In the genomic region with DNA sequence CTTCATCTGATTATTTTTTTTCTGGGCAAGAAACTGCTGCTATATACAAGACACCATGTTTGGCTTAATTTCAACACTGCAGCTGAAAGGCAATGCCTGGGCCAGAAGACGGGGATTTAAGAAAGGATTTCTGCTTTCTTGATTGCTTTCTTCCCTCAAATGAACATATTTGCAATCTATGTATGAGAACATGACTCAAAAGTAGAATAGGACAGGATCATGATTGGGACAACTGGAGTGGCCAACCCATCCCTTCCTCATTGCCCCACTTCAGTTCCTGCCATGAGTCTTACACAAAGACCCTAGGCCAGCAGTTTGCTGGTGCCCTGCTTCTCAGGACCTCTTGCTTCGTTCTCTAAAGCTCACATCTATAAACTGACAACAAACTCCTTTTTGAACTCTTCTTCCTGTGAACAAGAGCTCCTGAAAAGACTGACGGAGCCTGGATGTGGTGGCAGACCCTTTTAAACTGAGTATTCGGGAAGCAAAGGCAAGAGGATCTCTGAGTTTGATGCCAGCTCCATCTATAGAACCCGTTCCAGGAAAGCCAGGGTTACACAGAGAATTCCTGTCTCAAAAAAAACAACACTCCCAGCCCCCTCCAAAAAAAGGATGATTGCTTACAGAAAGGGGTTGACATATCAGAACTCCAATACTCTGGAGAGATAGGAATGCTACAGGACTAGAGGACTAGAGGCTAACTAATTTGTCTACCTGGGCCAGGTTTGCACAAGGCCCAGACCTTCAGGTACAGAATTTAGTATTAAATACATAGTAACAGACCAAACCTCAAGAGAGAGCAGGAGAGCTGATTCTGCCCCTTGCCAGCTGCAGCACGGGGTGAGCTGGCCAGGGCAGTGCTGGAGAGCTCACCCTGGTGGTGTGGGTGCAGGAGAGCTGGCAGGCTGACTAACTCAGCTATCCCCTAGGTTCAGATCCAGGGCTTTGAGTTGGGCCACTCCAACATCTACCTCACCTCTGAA, we compare ENCODE assay signal across 13 mouse cellular contexts. TPM values are rescaled to one million over a fixed set of nuclear protein-coding genes. Genes with fewer than 3 reads are reported as not detected.
DNase-seq lines count a peak whose midpoint lies in the region; ATAC-seq and TF ChIP-seq lines count a peak whose summit lies in the region.
"Not testable (repeated sequence)": the region's sequence is repeated elsewhere in the genome, so short reads cannot be mapped to it uniquely, and the experiment has no call there.
"Had no signal": no experiment of that assay in that cellular context is flagged by ENCODE, and none has a peak within 500 bp of the region (broad histone marks: within the 10 kb centered on the region; RNA-seq: fewer than 3 reads in every experiment).

No protein-coding gene starts in this region.

- TF ChIP-seq CTCF in G1E (IDR thresholded peaks at IDR 0.05; ENCODE audit: low read depth, low read length); liver, postnatal 0 days (IDR thresholded peaks at IDR 0.05; ENCODE audit: low read depth); stomach, postnatal 0 days (IDR thresholded peaks at IDR 0.05; ENCODE audit: low read depth): not testable (repeated sequence)

- H3K9me3 ChIP-seq in G1E (replicated peaks) = peaks cover 41% of the 10 kb centered on the region
- H3K9me3 ChIP-seq in embryonic facial prominence, embryonic 14.5 days (ENCODE audit: control insufficient read depth, low read length) = peaks cover 51% of the 10 kb centered on the region
- H3K9me3 ChIP-seq in heart, embryonic 11.5 days (replicated peaks; ENCODE audit: control insufficient read depth, low read length) = peaks cover 37% of the 10 kb centered on the region
- H3K9me3 ChIP-seq in hindbrain, embryonic 14.5 days (ENCODE audit: control insufficient read depth, low read length) = peaks cover 63% of the 10 kb centered on the region
- peaks cover 35% of the 10 kb centered on the region for H3K9me3 ChIP-seq in limb, embryonic 11.5 days (ENCODE audit: control insufficient read depth, low read length)
- H3K9me3 ChIP-seq in liver, postnatal 0 days (ENCODE audit: low read length) = peaks cover 22% of the 10 kb centered on the region
- peaks cover 36% of the 10 kb centered on the region for H3K9me3 ChIP-seq in midbrain, embryonic 15.5 days
- H3K9me3 ChIP-seq in stomach, postnatal 0 days (ENCODE audit: control insufficient read depth, low read length) = peaks cover 11% of the 10 kb centered on the region

- not testable (repeated sequence) for H3K27me3 ChIP-seq in G1E (ENCODE audit: insufficient read depth, low read length); embryonic facial prominence, embryonic 14.5 days (replicated peaks; ENCODE audit: control insufficient read depth, insufficient read depth, low read length); heart, embryonic 11.5 days (ENCODE audit: control insufficient read depth, insufficient read depth, low read length); hindbrain, embryonic 14.5 days (ENCODE audit: control insufficient read depth, insufficient read depth, low read length); limb, embryonic 11.5 days (ENCODE audit: control insufficient read depth, insufficient read depth, low read length); liver, postnatal 0 days (ENCODE audit: insufficient read depth, low read length); midbrain, embryonic 15.5 days (replicated peaks); stomach, postnatal 0 days (ENCODE audit: control insufficient read depth, insufficient read depth, low read length)

- ATAC-seq in G1E (ENCODE audit: extremely low read depth, insufficient number of reproducible peaks, low FRiP score, poor library complexity, severe bottlenecking) = peak; percentile 42
- ATAC-seq in embryonic facial prominence, embryonic 14.5 days (ENCODE audit: low read depth) = not testable (repeated sequence)
- ATAC-seq in heart, embryonic 11.5 days (replicated peaks; ENCODE audit: insufficient number of reproducible peaks, low FRiP score, low TSS enrichment) = peak; percentile 35; the same call in 1 of the 2 replicates
- peak; percentile 38 for ATAC-seq in hindbrain, embryonic 14.5 days (ENCODE audit: low FRiP score)
- peak; percentile 29; the same call in 1 of the 2 replicates for ATAC-seq in limb, embryonic 11.5 days (ENCODE audit: insufficient number of reproducible peaks, low FRiP score, low TSS enrichment, low read depth)
- ATAC-seq in liver, postnatal 0 days = peak; percentile 20
- 0 out of 2 replicates have a peak, but pooled peaks have one; percentile 16 for ATAC-seq in midbrain, embryonic 15.5 days (replicated peaks)
- ATAC-seq in stomach, postnatal 0 days (ENCODE audit: low FRiP score, low TSS enrichment) = peak; percentile 43

- H3K36me3 ChIP-seq in G1E (replicated peaks); embryonic facial prominence, embryonic 14.5 days (ENCODE audit: control insufficient read depth, insufficient read depth, low read length); heart, embryonic 11.5 days (ENCODE audit: control insufficient read depth, insufficient read depth, low read length); hindbrain, embryonic 14.5 days (replicated peaks; ENCODE audit: control insufficient read depth, insufficient read depth); limb, embryonic 11.5 days (ENCODE audit: control insufficient read depth, insufficient read depth, low read length); liver, postnatal 0 days (replicated peaks; ENCODE audit: insufficient read depth, low read length); midbrain, embryonic 15.5 days (replicated peaks); stomach, postnatal 0 days (ENCODE audit: control insufficient read depth, insufficient read depth, low read length): not testable (repeated sequence)

- not testable (repeated sequence) for H3K4me2 ChIP-seq in embryonic facial prominence, embryonic 14.5 days (ENCODE audit: low read depth, low read length); heart, embryonic 11.5 days; hindbrain, embryonic 14.5 days (replicated peaks); limb, embryonic 11.5 days (ENCODE audit: low read depth, severe bottlenecking); liver, postnatal 0 days (ENCODE audit: low read depth, low read length); midbrain, embryonic 15.5 days; stomach, postnatal 0 days (replicated peaks; ENCODE audit: low read depth)

- H3K27ac ChIP-seq in embryonic facial prominence, embryonic 14.5 days (replicated peaks; ENCODE audit: low read depth, low read length); heart, embryonic 11.5 days (ENCODE audit: low read depth, low read length); hindbrain, embryonic 14.5 days; limb, embryonic 11.5 days (replicated peaks; ENCODE audit: low read depth, low read length); liver, postnatal 0 days (ENCODE audit: low read depth); midbrain, embryonic 15.5 days; stomach, postnatal 0 days (replicated peaks): not testable (repeated sequence)

- not testable (repeated sequence) for H3K9ac ChIP-seq in embryonic facial prominence, embryonic 14.5 days (ENCODE audit: low read depth, low read length); heart, embryonic 11.5 days (ENCODE audit: low read depth, low read length); hindbrain, embryonic 14.5 days; limb, embryonic 11.5 days (ENCODE audit: low read length); liver, postnatal 0 days (replicated peaks); midbrain, embryonic 15.5 days; stomach, postnatal 0 days (ENCODE audit: low read length)

- TF ChIP-seq EP300 in liver, postnatal 0 days (IDR thresholded peaks at IDR 0.05; ENCODE audit: low read depth); stomach, postnatal 0 days (optimal IDR thresholded peaks at IDR 0.05): not testable (repeated sequence)

- not testable (repeated sequence) for H3K4me1 ChIP-seq in G1E (ENCODE audit: insufficient read depth, low read depth, low read length); embryonic facial prominence, embryonic 14.5 days (ENCODE audit: control insufficient read depth, insufficient read depth, low read length); heart, embryonic 11.5 days (ENCODE audit: control insufficient read depth, insufficient read depth, low read length); hindbrain, embryonic 14.5 days (replicated peaks; ENCODE audit: control insufficient read depth, insufficient read depth, low read length); limb, embryonic 11.5 days (ENCODE audit: control insufficient read depth, insufficient read depth, low read length); liver, postnatal 0 days (ENCODE audit: insufficient read depth); midbrain, embryonic 15.5 days; stomach, postnatal 0 days (replicated peaks; ENCODE audit: control insufficient read depth, insufficient read depth)

- DNase-seq in G1E (ENCODE audit: low spot score); hindbrain, embryonic 14.5 days (ENCODE audit: low spot score); liver, postnatal 0 days; stomach, postnatal 0 days (ENCODE audit: low spot score): not testable (repeated sequence)
- DNase-seq in embryonic facial prominence, embryonic 14.5 days (ENCODE audit: low spot score) = peak; percentile 2
- DNase-seq in limb, embryonic 11.5 days (ENCODE audit: low spot score) = peak; percentile 22

- 77% methylated on average over 5 of the region's 6 CpGs for WGBS in embryonic facial prominence, embryonic 14.5 days
- WGBS in heart, embryonic 11.5 days (ENCODE audit: insufficient replicate concordance) = 71% methylated on average over 5 of the region's 6 CpGs
- WGBS in hindbrain, embryonic 14.5 days = 81% methylated on average over 5 of the region's 6 CpGs
- 80% methylated on average over 5 of the region's 6 CpGs for WGBS in limb, embryonic 11.5 days
- 63% methylated on average over 5 of the region's 6 CpGs for WGBS in liver, postnatal 0 days (ENCODE audit: insufficient replicate concordance)
- 73% methylated on average over 6 of the region's 6 CpGs for WGBS in midbrain, embryonic 15.5 days
- WGBS in stomach, postnatal 0 days = 75% methylated on average over 5 of the region's 6 CpGs

- H3K4me3 ChIP-seq in G1E (ENCODE audit: low read depth, low read length); embryonic facial prominence, embryonic 14.5 days (ENCODE audit: low read depth, low read length); heart, embryonic 11.5 days (ENCODE audit: low read depth, low read length); hindbrain, embryonic 14.5 days (replicated peaks; ENCODE audit: low read length); limb, embryonic 11.5 days (ENCODE audit: low read depth, low read length); liver, postnatal 0 days (ENCODE audit: low read depth, low read length); midbrain, embryonic 15.5 days; stomach, postnatal 0 days (ENCODE audit: low read depth, low read length): not testable (repeated sequence)

RNA-seq across cellular contexts. Expression of a gene that starts 43.1 kb away (rescaled TPM):
- not detected in 2 replicates for total RNA-seq in G1E (2014; fragmentation: Nextera tagmentation)
- total RNA-seq in G1E (2017) = 0.58 and 0.60 TPM in 2 replicates
- polyA plus RNA-seq in G1E (2012) = not detected in 2 replicates
- not detected in 2 replicates for polyA plus RNA-seq in embryonic facial prominence, embryonic 14.5 days (2014; fragmentation: Nextera tagmentation; extraction: Ambion mirVana)
- 0.20 TPM in 1 of 2 replicates, not detected in the other for polyA plus RNA-seq in heart, embryonic 11.5 days (2014; fragmentation: Nextera tagmentation; extraction: Ambion mirVana)
- polyA plus RNA-seq in hindbrain, embryonic 14.5 days (2014; fragmentation: Nextera tagmentation; extraction: Ambion mirVana) = not detected in 2 replicates
- polyA plus RNA-seq in limb, embryonic 11.5 days (2014; fragmentation: Nextera tagmentation; extraction: Ambion mirVana) = not detected in 2 replicates
- not detected in 2 replicates for polyA plus RNA-seq in liver, postnatal 0 days (2015; fragmentation: Nextera tagmentation; extraction: Ambion mirVana)
- not detected in 2 replicates for polyA plus RNA-seq in midbrain, embryonic 15.5 days (2015; fragmentation: Nextera tagmentation; extraction: Ambion mirVana)
- polyA plus RNA-seq in stomach, postnatal 0 days (2015; fragmentation: Nextera tagmentation; extraction: Ambion mirVana) = not detected in 2 replicates
- polyA plus RNA-seq: forebrain, embryonic 15.5 days; gonadal fat pad, adult 2 months; intestine, embryonic 16.5 days; neural tube, embryonic 15.5 days; small intestine, adult 2 months had no signal
